Mouse (Mus musculus) stomach, embryonic 14.5 days (tissue): ENCODE results near the gene Hspa1b. TPM values are rescaled to one million over a fixed set of nuclear protein-coding genes. Genes with fewer than 3 reads are reported as not detected.
"Not testable (repeated sequence)": the region's sequence is repeated elsewhere in the genome, so short reads cannot be mapped to it uniquely, and the experiment has no call there.

Source experiments
- ATAC-seq: fragments of 200-750 bp; cut with Nextera tagmentation; 2 replicates; pipeline ENCODE4 v1.8.0; 2017; ENCODE audit warnings: low read depth, moderate TSS enrichment; ENCODE audit not compliant: insufficient number of reproducible peaks, insufficient read depth, low FRiP score
- H3K27ac ChIP-seq: fragments of 300-500 bp; sonication (generic); 2 replicates; pipeline ENCODE4 v1.5.1; 2014; ENCODE audit warnings: mild to moderate bottlenecking, low read length, moderate library complexity, mixed read lengths
- H3K27me3 ChIP-seq: fragments of 300-500 bp; sonication (generic); 2 replicates; pipeline ENCODE4 v1.6.1; 2014; ENCODE audit warnings: low read length, control low read depth, mixed read lengths; ENCODE audit not compliant: control insufficient read depth, insufficient read depth
- H3K36me3 ChIP-seq: fragments of 300-500 bp; sonication (generic); 2 replicates; pipeline ENCODE4 v1.6.1; 2014; ENCODE audit warnings: mild to moderate bottlenecking, control low read depth, low read length, moderate library complexity, mixed read lengths; ENCODE audit not compliant: control insufficient read depth, insufficient read depth
- H3K4me1 ChIP-seq: fragments of 300-500 bp; sonication (generic); 2 replicates; pipeline ENCODE4 v1.6.1; 2014; ENCODE audit warnings: low read length, control low read depth, mixed read lengths; ENCODE audit not compliant: control insufficient read depth, insufficient read depth
- H3K4me2 ChIP-seq: fragments of 300-500 bp; sonication (generic); replicated peaks from 2 replicates; pipeline ENCODE4 v1.6.1; 2014; ENCODE audit warnings: low read depth, low read length, control low read depth
- H3K4me3 ChIP-seq: fragments of 300-500 bp; sonication (generic); 2 replicates; pipeline ENCODE4 v1.5.1; 2014; ENCODE audit warnings: low read depth, low read length, control low read depth
- H3K9ac ChIP-seq: fragments of 300-500 bp; sonication (generic); replicated peaks from 2 replicates; pipeline ENCODE4 v1.6.1; 2014; ENCODE audit warnings: low read depth, mild to moderate bottlenecking, control low read depth, low read length, moderate library complexity, mixed read lengths
- H3K9me3 ChIP-seq: fragments of 300-500 bp; sonication (generic); 2 replicates; pipeline ENCODE4 v1.6.1; 2016; ENCODE audit warnings: low read depth, low read length, control low read depth; ENCODE audit not compliant: control insufficient read depth
- WGBS: fragments of 180-500 bp; shearing (Covaris S2); extraction: QIAGEN DNeasy Blood & Tissue Kit; methylation state at CpG from one replicate; pipeline ENCODE4 v1.1.7; 2014; 5-methylcytosine and 5-hydroxymethylcytosine counted together
- polyA plus RNA-seq: library from polyadenylated mRNA; unstranded; fragments of >200 nt; fragmentation: Nextera tagmentation; extraction: Ambion mirVana; gene quantifications from 2 replicates; pipeline ENCODE4 v1.2.1, GENCODE M21; 2014

The Hspa1b gene
- polyA plus RNA-seq, 1 experiment from 2014 or later: 0.54 TPM

DNA sequence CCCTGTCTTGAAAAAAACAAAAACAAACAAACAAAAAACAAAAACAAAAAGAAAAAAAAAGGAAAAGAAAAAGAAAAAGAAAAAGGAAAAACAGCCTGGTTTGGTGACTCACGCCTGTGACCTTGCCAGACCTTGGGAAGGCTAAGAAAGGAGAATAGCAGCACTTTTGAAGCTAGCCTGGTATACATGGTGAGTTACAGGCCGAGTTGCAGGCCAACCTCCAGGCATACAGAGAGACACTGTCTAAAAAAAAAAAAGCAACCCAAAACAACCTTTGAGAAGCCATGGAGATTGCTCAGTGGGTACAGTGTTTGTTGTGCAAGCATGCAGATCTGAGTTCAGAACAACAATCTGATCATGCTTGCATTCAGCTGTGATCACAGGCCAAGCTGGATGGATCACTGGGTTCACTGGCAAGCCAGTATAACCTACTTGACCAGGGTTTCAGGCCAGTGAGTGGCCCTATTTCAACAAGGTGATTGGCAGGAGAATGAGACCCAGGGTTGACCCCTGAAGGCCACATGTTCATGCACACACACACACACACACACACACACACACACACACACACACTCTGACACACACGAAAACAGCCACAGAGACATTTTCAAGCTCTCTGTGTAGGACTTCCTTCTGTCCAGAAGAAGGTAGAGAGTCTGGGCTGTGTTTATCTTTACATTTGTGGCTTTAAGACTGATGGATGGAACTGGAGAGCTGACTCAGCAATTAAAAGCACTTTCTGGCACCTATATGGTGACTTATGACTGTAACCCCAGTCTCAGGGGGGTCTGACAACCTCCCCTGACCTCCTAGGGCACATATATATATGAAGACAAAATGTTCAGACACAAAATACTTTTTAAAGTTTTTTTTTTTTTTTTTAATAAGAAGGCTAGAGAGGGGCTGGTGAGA lies 16.8 kb upstream of the Hspa1b start:
- no peaks in the 10 kb centered on the region for H3K36me3 ChIP-seq
- no peak for ATAC-seq
- no peak overlapping the region for H3K27ac ChIP-seq
- WGBS: 74% methylated on average over 3 of the region's 3 CpGs
- no peaks in the 10 kb centered on the region for H3K27me3 ChIP-seq
- H3K4me3 ChIP-seq: no peak overlapping the region
- H3K4me1 ChIP-seq: peaks cover 2% of the 10 kb centered on the region; the same call in 1 of the 2 replicates
- H3K4me2 ChIP-seq: no peak overlapping the region
- no peaks in the 10 kb centered on the region for H3K9me3 ChIP-seq
- H3K9ac ChIP-seq: no peak overlapping the region

DNA sequence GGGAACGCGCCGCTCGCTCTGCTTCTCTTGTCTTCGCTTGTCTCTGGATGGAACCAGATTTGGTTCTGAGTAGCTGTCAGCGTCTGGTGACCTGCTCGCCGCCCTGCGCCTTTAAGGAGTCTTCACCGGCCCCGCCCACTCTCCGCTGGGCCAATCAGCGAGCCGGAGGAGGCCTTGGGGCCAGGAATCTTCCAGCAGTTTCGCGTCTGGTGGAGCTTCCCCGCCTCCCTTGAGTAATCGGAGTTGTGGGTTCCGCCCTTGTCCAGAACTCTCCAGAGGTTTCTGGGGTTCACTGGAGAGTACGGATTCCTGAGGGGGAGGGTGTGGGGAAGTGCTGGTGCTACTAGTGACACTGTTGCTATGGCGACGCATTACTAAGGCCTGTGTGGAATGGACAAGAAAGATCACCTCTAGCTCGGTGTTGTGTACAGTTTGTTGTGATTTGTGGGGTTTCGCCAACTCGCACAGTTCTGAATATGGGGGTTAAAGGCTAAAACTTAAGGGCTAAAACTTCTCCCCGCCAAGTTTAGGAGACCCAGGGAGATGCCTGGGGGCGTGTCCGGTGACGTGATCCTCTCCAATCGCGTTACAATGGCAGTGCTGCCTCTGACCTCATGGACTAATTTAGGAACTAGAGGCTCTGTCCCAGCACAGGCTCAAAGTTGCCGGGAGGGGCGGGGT lies 13.2 kb upstream of the Hspa1b start, which contains the start of the genes Hspa1a and Hspa1l:
Gene Hspa1a (minus strand): TSS at position 88 of the 681 bp plus-strand sequence.
Gene Hspa1l (plus strand): TSS at position 635 of the 681 bp plus-strand sequence.
- not testable (repeated sequence) for H3K9me3 ChIP-seq, H3K27ac ChIP-seq, H3K4me1 ChIP-seq, H3K36me3 ChIP-seq, H3K9ac ChIP-seq
- WGBS: under 1% methylated on average over 29 of the region's 33 CpGs
- Histone ChIP-seq H3K4me2 (peak within 1 kb of the TSS; percentile 52), H3K27me3 (peaks cover 11% of the 10 kb centered on the region), H3K4me3 (peak within 1 kb of the TSS; percentile 26)
- peak; percentile 93 for ATAC-seq

DNA sequence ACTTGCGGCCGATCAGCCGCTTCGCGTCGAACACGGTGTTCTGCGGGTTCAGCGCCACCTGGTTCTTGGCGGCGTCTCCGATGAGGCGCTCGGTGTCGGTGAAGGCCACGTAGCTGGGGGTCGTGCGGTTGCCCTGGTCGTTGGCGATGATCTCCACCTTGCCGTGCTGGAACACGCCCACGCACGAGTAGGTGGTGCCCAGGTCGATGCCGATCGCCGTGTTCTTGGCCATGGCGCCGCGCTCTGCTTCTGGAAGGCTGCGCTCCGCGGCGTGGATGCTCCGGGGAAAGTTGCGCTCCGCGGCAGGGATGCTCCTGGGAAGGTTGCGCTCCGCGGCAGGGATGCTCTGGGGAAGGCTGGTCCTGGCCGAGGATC lies 12.6 kb upstream of the Hspa1b start:
- 1% methylated on average over 13 of the region's 43 CpGs for WGBS

DNA sequence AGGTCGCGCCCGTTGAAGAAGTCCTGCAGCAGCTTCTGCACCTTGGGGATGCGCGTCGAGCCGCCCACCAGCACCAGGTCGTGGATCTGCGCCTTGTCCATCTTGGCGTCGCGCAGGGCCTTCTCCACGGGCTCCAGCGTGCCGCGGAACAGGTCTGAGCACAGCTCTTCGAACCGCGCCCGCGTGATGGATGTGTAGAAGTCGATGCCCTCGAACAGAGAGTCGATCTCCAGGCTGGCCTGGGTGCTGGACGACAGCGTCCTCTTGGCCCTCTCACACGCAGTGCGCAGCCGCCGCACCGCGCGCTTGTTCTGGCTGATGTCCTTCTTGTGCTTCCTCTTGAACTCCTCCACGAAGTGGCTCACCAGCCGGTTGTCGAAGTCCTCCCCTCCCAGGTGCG lies 11.8 kb upstream of the Hspa1b start:
- 35% methylated on average over 6 of the region's 37 CpGs for whole genome bisulfite sequencing
- not testable (repeated sequence) for H3K4me3 ChIP-seq, H3K4me2 ChIP-seq, H3K9ac ChIP-seq, ATAC-seq, H3K4me1 ChIP-seq, H3K27ac ChIP-seq, H3K36me3 ChIP-seq, H3K9me3 ChIP-seq
- H3K27me3 ChIP-seq: peaks cover 11% of the 10 kb centered on the region

More for the DNA sequence above, 12.6 kb upstream of the Hspa1b start:
- H3K9me3 ChIP-seq, H3K27ac ChIP-seq, H3K9ac ChIP-seq, H3K4me1 ChIP-seq, H3K36me3 ChIP-seq, ATAC-seq: not testable (repeated sequence)
- Histone ChIP-seq H3K27me3 (peaks cover 11% of the 10 kb centered on the region), H3K4me3 (peak overlapping the region; percentile 26; the same call in 1 of the 2 replicates), H3K4me2 (peak overlapping the region; percentile 52)

DNA sequence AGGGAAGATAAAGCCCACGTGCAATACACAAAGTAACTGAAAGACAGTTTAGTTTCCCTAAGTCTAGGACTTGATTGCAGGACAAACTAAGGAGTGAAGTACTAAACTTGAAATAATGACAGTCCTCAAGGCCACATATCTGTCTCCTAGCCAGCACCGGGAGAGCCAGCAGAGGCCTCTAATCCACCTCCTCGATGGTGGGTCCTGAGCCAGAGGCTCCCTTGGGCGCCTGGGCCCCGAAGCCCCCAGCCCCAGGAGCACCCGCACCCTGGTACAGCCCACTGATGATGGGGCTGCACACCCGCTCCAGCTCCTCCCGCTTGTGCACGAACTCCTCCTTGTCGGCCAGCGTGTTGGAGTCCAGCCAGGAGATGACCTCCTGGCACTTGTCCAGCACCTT lies 10.8 kb upstream of the Hspa1b start, which contains the start of gene Gm20481:
Gene Gm20481 (plus strand): TSS at position 91 of the 400 bp plus-strand sequence.
- H3K27me3 ChIP-seq: peaks cover 11% of the 10 kb centered on the region
- ATAC-seq, H3K36me3 ChIP-seq, H3K9ac ChIP-seq, H3K4me3 ChIP-seq, H3K9me3 ChIP-seq, H3K4me2 ChIP-seq, H3K27ac ChIP-seq, H3K4me1 ChIP-seq: not testable (repeated sequence)
- 66% methylated on average over 5 of the region's 11 CpGs for WGBS

DNA sequence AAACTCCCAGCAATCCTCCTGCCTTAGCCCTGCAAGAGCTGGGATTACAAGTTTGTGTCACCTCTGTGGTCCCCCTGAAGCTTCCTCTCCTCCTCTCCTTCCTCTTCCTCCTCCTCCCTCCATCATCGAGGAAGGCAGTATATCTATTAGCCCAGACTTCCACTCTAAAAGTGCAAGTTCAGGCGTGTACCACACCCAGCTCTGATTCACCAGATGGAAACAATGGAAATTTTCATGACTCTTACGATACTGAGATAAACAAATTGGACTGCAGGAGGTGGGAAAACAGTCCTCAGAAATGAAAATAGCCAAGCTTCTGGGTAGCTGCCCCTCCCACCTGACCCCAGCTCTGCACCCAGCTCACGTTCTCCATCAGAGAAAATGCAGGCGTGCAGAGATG lies 6.6 kb upstream of the Hspa1b start:
- Histone ChIP-seq H3K36me3 (no peaks in the 10 kb centered on the region), H3K9ac (no peak overlapping the region), H3K27ac (no peak overlapping the region), H3K9me3 (no peaks in the 10 kb centered on the region), H3K4me1 (peaks cover 8% of the 10 kb centered on the region; the same call in 1 of the 2 replicates), H3K4me3 (no peak overlapping the region), H3K27me3 (peaks cover 11% of the 10 kb centered on the region), H3K4me2 (no peak overlapping the region)
- ATAC-seq: no peak
- 60% methylated on average over 5 of the region's 5 CpGs for WGBS

DNA sequence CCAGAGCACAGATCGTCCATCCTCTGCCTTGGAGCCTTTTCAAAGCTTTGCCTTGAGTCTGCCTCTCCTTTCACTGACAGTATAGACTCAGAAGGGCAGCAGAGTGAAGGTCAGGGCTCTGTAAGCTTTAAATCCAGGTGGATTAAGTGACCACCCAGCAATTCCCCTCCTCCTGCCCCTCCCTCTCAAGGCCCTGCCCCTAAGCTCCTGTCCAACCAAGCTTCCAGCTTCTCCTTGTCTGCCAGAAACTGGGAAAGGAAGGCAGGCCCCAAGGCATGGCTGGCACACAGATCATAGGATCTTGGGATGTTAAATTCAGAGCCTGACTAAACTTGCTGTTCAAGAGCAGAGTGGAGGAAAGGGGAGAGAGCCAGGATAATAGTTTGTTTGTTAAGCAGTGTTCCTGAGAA lies 5.6 kb upstream of the Hspa1b start:
- H3K9me3 ChIP-seq: no peaks in the 10 kb centered on the region
- no peak overlapping the region for H3K4me3 ChIP-seq
- WGBS: 7% methylated on average over 1 of the region's 1 CpGs
- no peaks in the 10 kb centered on the region for H3K36me3 ChIP-seq
- H3K4me2 ChIP-seq: no peak overlapping the region
- H3K27ac ChIP-seq: peak overlapping the region; percentile 44; the same call in 1 of the 2 replicates
- H3K4me1 ChIP-seq: peaks cover 14% of the 10 kb centered on the region; the same call in 1 of the 2 replicates
- H3K9ac ChIP-seq: no peak overlapping the region
- no peak for ATAC-seq
- H3K27me3 ChIP-seq: peaks cover 11% of the 10 kb centered on the region

DNA sequence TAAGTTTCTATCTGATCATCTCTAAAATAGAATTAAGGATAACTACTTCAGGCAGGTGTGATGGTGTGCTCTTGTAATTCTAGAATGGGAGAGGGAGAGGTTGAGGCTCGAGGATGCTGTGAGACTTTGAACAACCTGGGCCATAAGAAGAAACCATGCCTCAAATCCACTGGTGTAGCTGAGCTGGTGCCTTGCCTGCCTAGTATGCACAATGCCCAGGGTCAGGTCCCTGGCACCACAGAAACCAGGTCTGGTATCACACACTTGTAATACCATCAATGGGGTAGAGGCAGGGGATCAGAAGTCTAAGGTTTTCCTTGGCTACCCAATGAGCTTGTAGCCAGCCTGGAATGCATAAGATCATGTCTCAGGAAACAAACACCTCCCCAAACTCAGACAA lies 3.8 kb upstream of the Hspa1b start:
- H3K27ac ChIP-seq: no peak overlapping the region; the same call in 1 of the 2 replicates
- 68% methylated on average over 1 of the region's 1 CpGs for WGBS
- H3K27me3 ChIP-seq: 0 out of 2 replicates have a peak, but pooled peaks cover 2% of the 10 kb centered on the region
- no peak for ATAC-seq
- no peak overlapping the region for H3K9ac ChIP-seq
- H3K9me3 ChIP-seq: no peaks in the 10 kb centered on the region
- H3K4me1 ChIP-seq: peaks cover 14% of the 10 kb centered on the region; the same call in 1 of the 2 replicates
- no peaks in the 10 kb centered on the region for H3K36me3 ChIP-seq
- no peak overlapping the region for H3K4me3 ChIP-seq
- no peak overlapping the region for H3K4me2 ChIP-seq
